Mouse (Mus musculus) cerebellum, adult 2 months (tissue): ENCODE results near the gene Miip. TPM values are rescaled to one million over a fixed set of nuclear protein-coding genes. Genes with fewer than 3 reads are reported as not detected.
"Not testable (repeated sequence)": the region's sequence is repeated elsewhere in the genome, so short reads cannot be mapped to it uniquely, and the experiment has no call there.

Experiments used
- DNase-seq, 2 experiments: peaks; one replicate each; pipeline ENCODE4 v3.0.0; 2021
- H3K27ac ChIP-seq: fragments of 200-500 bp; 2 replicates; pipeline ENCODE4 v1.5.1; 2012; ENCODE audit warnings: low read length, control low read depth, inconsistent platforms; ENCODE audit not compliant: insufficient read depth
- H3K27me3 ChIP-seq: fragments of 200-500 bp; 2 replicates; pipeline ENCODE4 v1.6.1; 2012; ENCODE audit warnings: inconsistent platforms, mild to moderate bottlenecking, low read length, moderate library complexity; ENCODE audit not compliant: control insufficient read depth, insufficient read depth
- H3K4me1 ChIP-seq: fragments of 200-500 bp; 2 replicates; pipeline ENCODE4 v1.6.1; 2011; ENCODE audit warnings: low read length; ENCODE audit not compliant: control insufficient read depth, insufficient read depth
- H3K4me3 ChIP-seq: fragments of 200-500 bp; replicated peaks from 2 replicates; pipeline ENCODE3; 2011; ENCODE audit warnings: mild to moderate bottlenecking, low read depth, low read length, control low read depth; ENCODE audit not compliant: insufficient read depth
- CTCF ChIP-seq: fragments of 200-500 bp; IDR thresholded peaks from 2 replicates; pipeline ENCODE4 v1.5.1; 2011; ENCODE audit warnings: low read depth, mild to moderate bottlenecking, control low read depth, low read length, moderate library complexity, borderline replicate concordance; ENCODE audit not compliant: insufficient read depth
- POLR2A ChIP-seq: fragments of 200-500 bp; IDR thresholded peaks from 2 replicates; pipeline ENCODE4 v1.6.1; 2011; ENCODE audit warnings: low read length, control low read depth, borderline replicate concordance; ENCODE audit not compliant: insufficient read depth
- WGBS: fragments of 180-500 bp; shearing (Covaris S2); methylation state at CpG from one replicate; pipeline ENCODE4 v1.1.7; 2018; 5-methylcytosine and 5-hydroxymethylcytosine counted together
- polyA plus RNA-seq: library from polyadenylated mRNA; depleted of rRNA; stranded (reverse); fragments of >200 nt; gene quantifications from 2 replicates; pipeline ENCODE4 v1.2.3, GENCODE M21; 2012; rRNA removed

The Miip gene
- polyA plus RNA-seq, 1 experiment = 58.6 TPM

DNA sequence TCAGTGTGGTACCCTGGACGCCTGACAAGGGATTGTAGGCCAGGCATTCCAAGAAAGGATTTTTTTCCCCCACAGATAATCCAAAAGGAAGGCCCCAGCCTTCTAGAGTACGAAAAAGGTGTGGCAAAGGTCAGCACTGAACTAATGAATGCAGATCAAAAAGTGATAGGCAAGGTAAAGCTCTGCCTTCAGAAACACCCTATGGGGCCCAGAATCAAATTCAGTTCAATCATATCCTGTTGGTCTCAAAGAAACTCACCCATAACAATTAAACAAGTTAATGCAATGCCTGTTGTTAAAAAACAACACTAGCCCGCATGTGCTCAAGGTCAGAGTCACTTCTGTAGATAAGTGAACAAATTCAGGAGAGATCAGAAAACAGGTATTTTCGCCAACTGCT, 44.2 kb downstream of the Miip start:
- H3K4me1 ChIP-seq = no peaks in the 10 kb centered on the region
- 93% methylated on average over 4 of the region's 4 CpGs for WGBS
- no peak for DNase-seq
- no peak overlapping the region for H3K4me3 ChIP-seq
- H3K27me3 ChIP-seq = no peaks in the 10 kb centered on the region; the same call in 1 of the 2 replicates
- no peak overlapping the region for H3K27ac ChIP-seq
- TF ChIP-seq POLR2A (no peak), CTCF (no peak)

DNA sequence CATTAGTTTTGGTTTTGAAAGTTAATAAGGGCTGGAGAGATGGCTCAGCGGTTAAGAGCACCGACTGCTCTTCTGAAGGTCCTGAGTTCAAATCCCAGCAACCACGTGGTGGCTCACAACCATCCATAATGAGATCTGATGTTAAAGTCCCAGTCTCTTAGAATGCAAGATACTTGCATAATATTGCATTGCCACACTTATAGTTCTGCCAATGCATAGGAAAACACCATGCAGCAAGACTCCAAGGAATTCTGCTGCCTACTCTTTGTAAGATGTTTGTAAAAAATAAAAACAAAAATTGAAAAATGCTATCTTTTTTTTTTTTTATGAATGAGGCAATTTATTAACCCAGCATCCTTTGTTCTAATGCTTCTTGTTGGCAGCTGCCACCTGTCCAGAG, 47.2 kb downstream of the Miip start:
- not testable (repeated sequence) for DNase-seq, H3K4me1 ChIP-seq, H3K4me3 ChIP-seq, H3K27me3 ChIP-seq, H3K27ac ChIP-seq
- 88% methylated on average over 3 of the region's 3 CpGs for WGBS

- DNase-seq, H3K4me1 ChIP-seq, H3K27ac ChIP-seq, H3K27me3 ChIP-seq, H3K4me3 ChIP-seq: not testable (repeated sequence)
- WGBS = 82% methylated on average over 7 of the region's 7 CpGs
Observed at GRCm38 (mm10) chr4:147819659-147820058, 49.0 kb downstream of the Miip start.

GRCm38 (mm10) chr4:147814592-147815167, 53.9 kb downstream of the Miip start:
- Histone ChIP-seq H3K4me1 (no peaks in the 10 kb centered on the region), H3K4me3 (no peak overlapping the region), H3K27ac (no peak overlapping the region), H3K27me3 (no peaks in the 10 kb centered on the region)
- 72% methylated on average over 2 of the region's 2 CpGs for WGBS
- no peak for DNase-seq
- no peak for TF ChIP-seq POLR2A
- no peak for TF ChIP-seq CTCF

DNA sequence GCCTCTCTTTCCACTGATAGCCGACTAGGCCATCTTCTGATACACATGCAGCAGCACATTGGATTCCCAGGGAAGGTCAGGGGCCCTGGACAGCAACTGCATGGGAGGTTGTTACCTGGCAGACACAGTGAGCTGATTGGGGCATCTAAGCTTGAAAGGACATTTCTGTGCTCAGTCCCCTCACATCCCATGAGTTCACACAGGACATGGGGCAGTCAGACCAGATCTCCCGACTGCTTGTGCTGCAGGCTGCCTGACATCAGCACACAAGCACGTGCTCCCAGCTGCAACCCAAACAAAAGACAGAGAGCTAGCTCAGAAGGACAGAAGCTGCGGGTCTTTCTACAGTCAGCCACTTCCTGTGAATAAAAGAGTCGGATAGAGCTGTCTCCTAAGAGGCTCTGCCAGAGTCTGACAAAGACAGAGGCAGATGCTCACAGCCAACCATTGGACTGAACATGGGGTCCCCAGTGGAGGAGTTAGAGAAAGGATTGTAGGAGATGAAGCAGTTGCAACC, 55.3 kb downstream of the Miip start:
- no peaks in the 10 kb centered on the region for H3K4me1 ChIP-seq
- H3K4me3 ChIP-seq = no peak overlapping the region
- H3K27ac ChIP-seq = no peak overlapping the region
- DNase-seq = no peak
- H3K27me3 ChIP-seq = no peaks in the 10 kb centered on the region
- TF ChIP-seq POLR2A (no peak), CTCF (no peak)
- WGBS = 38% methylated on average over 5 of the region's 5 CpGs

Other genes starting within 250 kb of the Miip start
- gene Zfp979, start 226.3 kb downstream of the Miip start, polyA plus RNA-seq = 1.9 and 2.2 TPM in 2 replicates
- gene Zfp534, start 166.3 kb downstream of the Miip start, polyA plus RNA-seq = not detected in 2 replicates
- gene Zfp984, start 59.0 kb downstream of the Miip start, polyA plus RNA-seq = 3.2 and 3.5 TPM in 2 replicates
- 11.2 and 11.3 TPM in 2 replicates for gene Zfp933, start 20.4 kb downstream of the Miip start, polyA plus RNA-seq
- 8.6 and 8.7 TPM in 2 replicates for gene Fv1, start 163 bp upstream of the Miip start, polyA plus RNA-seq
- gene Mfn2, start 35.9 kb upstream of the Miip start, polyA plus RNA-seq = 112 and 113 TPM in 2 replicates
- gene Plod1, start 68.0 kb upstream of the Miip start, polyA plus RNA-seq = 33.0 and 36.0 TPM in 2 replicates
- gene 2510039O18Rik, start 72.1 kb upstream of the Miip start, polyA plus RNA-seq = 34.1 and 34.5 TPM in 2 replicates
- gene Nppb, start 117.0 kb upstream of the Miip start, polyA plus RNA-seq = 0.15 TPM in 1 of 2 replicates, not detected in the other
- gene Nppa, start 131.9 kb upstream of the Miip start, polyA plus RNA-seq = 0.13 TPM in 1 of 2 replicates, not detected in the other
- gene Clcn6, start 170.0 kb upstream of the Miip start, polyA plus RNA-seq = 56.8 and 59.4 TPM in 2 replicates
- 27.2 and 29.8 TPM in 2 replicates for gene Mthfr, start 170.3 kb upstream of the Miip start, polyA plus RNA-seq
- 9.8 and 10.2 TPM in 2 replicates for gene Agtrap, start 219.2 kb upstream of the Miip start, polyA plus RNA-seq